Mouse (Mus musculus) lung, postnatal 0 days (tissue): ENCODE results near the gene Pax9. TPM values are rescaled to one million over a fixed set of nuclear protein-coding genes. Genes with fewer than 3 reads are reported as not detected.

Source experiments
- ATAC-seq: fragments of 200-750 bp; cut with Nextera tagmentation; 2 replicates; pipeline ENCODE4 v1.8.0; 2017; ENCODE audit warnings: moderate library complexity
- DNase-seq: peaks from one replicate; pipeline ENCODE4 v3.0.0-alpha.2; 2016; ENCODE audit warnings: low spot score
- H3K27ac ChIP-seq: fragments of 300-500 bp; sonication (generic); 2 replicates; pipeline ENCODE4 v1.5.1; 2014; ENCODE audit warnings: antibody characterized with exemption, mild to moderate bottlenecking, low read length, mixed read lengths
- H3K27me3 ChIP-seq: fragments of 300-500 bp; sonication (generic); replicated peaks from 2 replicates; pipeline ENCODE4 v1.6.1; 2014; ENCODE audit warnings: low read length, mixed read lengths; ENCODE audit not compliant: insufficient read depth
- H3K36me3 ChIP-seq: fragments of 300-500 bp; sonication (generic); 2 replicates; pipeline ENCODE4 v1.6.1; 2014; ENCODE audit warnings: low read length, mixed read lengths; ENCODE audit not compliant: insufficient read depth
- H3K4me1 ChIP-seq: fragments of 300-500 bp; sonication (generic); 2 replicates; pipeline ENCODE4 v1.6.1; 2014; ENCODE audit warnings: antibody characterized with exemption, low read depth, low read length, mixed read lengths; ENCODE audit not compliant: insufficient read depth
- H3K4me2 ChIP-seq: fragments of 300-500 bp; sonication (generic); replicated peaks from 2 replicates; pipeline ENCODE4 v1.6.1; 2014; ENCODE audit warnings: low read depth, mild to moderate bottlenecking, low read length, moderate library complexity, mixed read lengths
- H3K4me3 ChIP-seq: fragments of 300-500 bp; sonication (generic); 2 replicates; pipeline ENCODE4 v1.5.1; 2014; ENCODE audit warnings: low read depth, low read length
- H3K9ac ChIP-seq: fragments of 300-500 bp; sonication (generic); replicated peaks from 2 replicates; pipeline ENCODE4 v1.6.1; 2014; ENCODE audit warnings: low read depth, mild to moderate bottlenecking
- H3K9me3 ChIP-seq: fragments of 300-500 bp; sonication (generic); 2 replicates; pipeline ENCODE4 v1.6.1; 2016; ENCODE audit warnings: low read length, mixed read lengths
- CTCF ChIP-seq: IDR thresholded peaks from 2 replicates; pipeline ENCODE4 v1.5.1; 2016; ENCODE audit warnings: antibody characterized with exemption, mild to moderate bottlenecking
- EP300 ChIP-seq: IDR thresholded peaks from 2 replicates; pipeline ENCODE4 v1.6.1; 2016; ENCODE audit warnings: antibody characterized with exemption, mild to moderate bottlenecking, control low read depth
- WGBS: fragments of 180-500 bp; shearing (Covaris S2); extraction: QIAGEN DNeasy Blood & Tissue Kit; methylation state at CpG from one replicate; pipeline ENCODE4 v1.1.7; 2014; 5-methylcytosine and 5-hydroxymethylcytosine counted together
- polyA plus RNA-seq: library from polyadenylated mRNA; unstranded; fragments of >200 nt; fragmentation: Nextera tagmentation; extraction: Ambion mirVana; gene quantifications from 2 replicates; pipeline ENCODE4 v1.2.1, GENCODE M21; 2015

The Pax9 gene
- polyA plus RNA-seq, 1 experiment from 2014 or later, result 0.05 TPM

DNA sequence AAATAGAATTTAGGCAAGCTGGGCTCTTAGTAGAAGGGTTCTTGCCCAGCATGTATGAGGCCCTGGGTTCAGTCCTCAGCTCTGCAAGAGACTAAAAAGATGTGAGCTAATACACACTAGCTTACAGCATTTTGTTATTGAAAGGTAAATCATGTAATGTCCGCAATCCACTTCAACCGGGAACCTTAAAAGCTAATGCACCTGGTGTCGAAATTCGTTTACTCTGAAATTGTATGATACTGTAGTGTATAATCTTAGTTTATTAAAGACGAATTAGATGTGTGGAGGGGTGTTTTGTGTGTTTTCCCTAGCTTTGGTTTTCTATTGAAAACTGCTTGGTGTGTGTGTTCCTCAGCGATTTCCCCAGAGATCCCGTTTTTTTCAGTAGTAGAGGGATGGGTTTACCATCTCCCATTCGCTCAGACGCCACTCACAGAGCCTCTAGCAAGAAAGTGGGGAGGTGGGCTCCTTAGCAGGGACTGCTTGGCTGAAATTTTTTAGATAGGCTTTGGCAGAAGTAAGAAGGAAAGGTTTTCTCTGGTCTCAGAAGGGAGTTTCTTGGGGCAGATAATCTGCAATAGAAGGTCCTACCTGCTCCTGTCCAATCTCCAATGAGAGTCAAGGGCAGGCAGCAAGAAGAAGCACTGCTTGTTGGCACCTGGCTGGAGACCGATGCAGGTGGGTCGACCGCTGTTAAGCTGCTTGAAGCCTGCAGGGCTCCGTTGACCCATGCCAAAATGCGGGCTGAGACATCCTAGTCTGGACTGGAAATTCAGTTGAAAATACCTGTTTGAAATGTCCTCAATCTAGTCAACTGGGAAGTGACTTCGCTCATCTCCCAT is 3.7 kb upstream of the Pax9 start:
- 12% methylated on average over 15 of the region's 15 CpGs for WGBS
- H3K4me1 ChIP-seq, result peaks cover 6% of the 10 kb centered on the region; the same call in 1 of the 2 replicates
- no peak for DNase-seq
- H3K9ac ChIP-seq, result no peak overlapping the region
- no peaks in the 10 kb centered on the region for H3K36me3 ChIP-seq
- peaks cover 73% of the 10 kb centered on the region for H3K27me3 ChIP-seq
- TF ChIP-seq EP300, result no peak
- no peak for ATAC-seq
- H3K4me3 ChIP-seq, result no peak overlapping the region
- H3K4me2 ChIP-seq, result no peak overlapping the region
- no peaks in the 10 kb centered on the region for H3K9me3 ChIP-seq
- no peak overlapping the region for H3K27ac ChIP-seq

GRCm38 (mm10) chr12:56688482-56688840 is 3.1 kb upstream of the Pax9 start:
- DNase-seq, result no peak
- H3K36me3 ChIP-seq, result no peaks in the 10 kb centered on the region
- ATAC-seq, result no peak
- H3K4me2 ChIP-seq, result no peak overlapping the region
- 6% methylated on average over 10 of the region's 10 CpGs for WGBS
- H3K9me3 ChIP-seq, result no peaks in the 10 kb centered on the region
- H3K4me1 ChIP-seq, result peaks cover 6% of the 10 kb centered on the region; the same call in 1 of the 2 replicates
- H3K27ac ChIP-seq, result no peak overlapping the region
- no peak overlapping the region for H3K9ac ChIP-seq
- no peak overlapping the region for H3K4me3 ChIP-seq
- peaks cover 73% of the 10 kb centered on the region for H3K27me3 ChIP-seq
- TF ChIP-seq CTCF (no peak), EP300 (no peak)

GRCm38 (mm10) chr12:56688920-56689319 is 2.6 kb upstream of the Pax9 start:
- peaks cover 6% of the 10 kb centered on the region; the same call in 1 of the 2 replicates for H3K4me1 ChIP-seq
- no peaks in the 10 kb centered on the region for H3K36me3 ChIP-seq
- H3K4me2 ChIP-seq, result no peak overlapping the region
- H3K9me3 ChIP-seq, result no peaks in the 10 kb centered on the region
- 4% methylated on average over 8 of the region's 8 CpGs for WGBS
- DNase-seq (no peak), ATAC-seq (no peak)
- H3K4me3 ChIP-seq, result no peak overlapping the region
- no peak for TF ChIP-seq CTCF
- TF ChIP-seq EP300, result no peak
- no peak overlapping the region for H3K9ac ChIP-seq
- peaks cover 75% of the 10 kb centered on the region for H3K27me3 ChIP-seq
- H3K27ac ChIP-seq, result no peak overlapping the region

DNA sequence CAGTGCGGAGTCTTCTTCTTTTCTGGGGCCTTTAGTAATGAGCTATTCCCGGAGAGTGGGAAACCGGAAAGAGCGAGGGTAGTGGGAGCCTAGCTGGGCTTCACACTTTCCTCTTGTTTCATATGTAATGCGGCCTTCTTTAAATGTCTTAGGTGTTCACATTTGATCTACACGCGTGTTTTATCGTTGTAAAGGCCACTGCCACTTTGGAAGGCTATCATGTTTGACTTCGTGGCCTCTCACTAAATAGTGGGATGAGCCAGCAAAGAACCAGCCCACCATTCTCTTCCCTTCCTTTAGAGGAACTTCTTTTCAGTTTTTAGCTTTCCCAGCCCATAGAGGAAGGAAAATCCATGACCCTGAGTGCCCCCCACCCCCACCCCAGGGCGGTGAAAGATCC is 2.2 kb upstream of the Pax9 start:
- Histone ChIP-seq H3K27ac (no peak overlapping the region), H3K4me1 (peaks cover 6% of the 10 kb centered on the region; the same call in 1 of the 2 replicates), H3K9me3 (no peaks in the 10 kb centered on the region), H3K9ac (no peak overlapping the region), H3K4me3 (no peak overlapping the region), H3K4me2 (no peak overlapping the region), H3K36me3 (no peaks in the 10 kb centered on the region), H3K27me3 (peaks cover 79% of the 10 kb centered on the region)
- no peak for TF ChIP-seq CTCF
- no peak for TF ChIP-seq EP300
- 5% methylated on average over 10 of the region's 10 CpGs for WGBS
- ATAC-seq (no peak), DNase-seq (no peak)

GRCm38 (mm10) chr12:56689736-56690135 is 1.8 kb upstream of the Pax9 start:
- no peak for ATAC-seq
- no peak overlapping the region for H3K9ac ChIP-seq
- H3K27ac ChIP-seq, result no peak overlapping the region
- H3K4me1 ChIP-seq, result peaks cover 6% of the 10 kb centered on the region; the same call in 1 of the 2 replicates
- WGBS, result under 1% methylated on average over 25 of the region's 25 CpGs
- H3K4me2 ChIP-seq, result no peak overlapping the region
- no peaks in the 10 kb centered on the region for H3K36me3 ChIP-seq
- H3K9me3 ChIP-seq, result no peaks in the 10 kb centered on the region
- DNase-seq, result no peak
- TF ChIP-seq CTCF (peak; percentile 65), EP300 (no peak)
- H3K27me3 ChIP-seq, result peaks cover 83% of the 10 kb centered on the region
- no peak overlapping the region for H3K4me3 ChIP-seq

GRCm38 (mm10) chr12:56690366-56690765 is 1.2 kb upstream of the Pax9 start:
- under 1% methylated on average over 16 of the region's 16 CpGs for WGBS
- no peaks in the 10 kb centered on the region for H3K36me3 ChIP-seq
- H3K27me3 ChIP-seq, result peaks cover 89% of the 10 kb centered on the region
- H3K9me3 ChIP-seq, result no peaks in the 10 kb centered on the region
- H3K4me1 ChIP-seq, result peaks cover 6% of the 10 kb centered on the region; the same call in 1 of the 2 replicates
- no peak overlapping the region for H3K27ac ChIP-seq
- no peak overlapping the region for H3K9ac ChIP-seq
- TF ChIP-seq EP300 (no peak), CTCF (no peak)
- ATAC-seq, result no peak
- no peak overlapping the region for H3K4me2 ChIP-seq
- no peak overlapping the region for H3K4me3 ChIP-seq
- DNase-seq, result no peak
